Mouse (Mus musculus) T-helper 17 cell (primary cell): ENCODE data around the gene Arl6ip5.

Source experiments
- in situ Hi-C, 2 experiments: fragments of 300-600 bp; cut with MboI, MseI; formaldehyde crosslinking; loops; 1 replicate in 1 of 2; 2 replicates in 1 of 2; pipeline ENCODE4 v1.15.1; 2025; ENCODE audit warnings: high pct_unique_total_duplicates in 2 of 2

Gene Arl6ip5

GRCm38 (mm10) chr6:97222321-97222720 is 11.8 kb downstream of the Arl6ip5 start:
- in situ Hi-C loops = loop anchor here in 1 of 2 experiments (25.0 kb wide), 1 partner anchor 1815 kb away; no protein-coding TSS in a partner anchor

GRCm38 (mm10) chr6:97222931-97223467 is 12.5 kb downstream of the Arl6ip5 start:
- in situ Hi-C loops = loop anchor here in 1 of 2 experiments (25.0 kb wide), 1 partner anchor 1814 kb away; no protein-coding TSS in a partner anchor

GRCm38 (mm10) chr6:97223566-97223965 is 13.1 kb downstream of the Arl6ip5 start:
- in situ Hi-C loops = loop anchor here in 1 of 2 experiments (25.0 kb wide), 1 partner anchor 1814 kb away; no protein-coding TSS in a partner anchor

GRCm38 (mm10) chr6:97224505-97224904 is 14.0 kb downstream of the Arl6ip5 start:
- in situ Hi-C loops = loop anchor here in 1 of 2 experiments (25.0 kb wide), 1 partner anchor 1813 kb away; no protein-coding TSS in a partner anchor

- in situ Hi-C loops = no loop called here
Observed at GRCm38 (mm10) chr6:97226083-97226491, 15.6 kb downstream of the Arl6ip5 start.

GRCm38 (mm10) chr6:97227067-97227847 is 16.8 kb downstream of the Arl6ip5 start:
- in situ Hi-C loops = no loop called here

GRCm38 (mm10) chr6:97234911-97235668 is 24.6 kb downstream of the Arl6ip5 start:
- in situ Hi-C loops = no loop called here

- in situ Hi-C loops = no loop called here
Observed at GRCm38 (mm10) chr6:97236088-97236487, 25.6 kb downstream of the Arl6ip5 start.

- in situ Hi-C loops = no loop called here
Observed at GRCm38 (mm10) chr6:97239360-97239759, 28.9 kb downstream of the Arl6ip5 start.

GRCm38 (mm10) chr6:97240092-97240491 is 29.6 kb downstream of the Arl6ip5 start:
- in situ Hi-C loops = no loop called here

- in situ Hi-C loops = no loop called here
Observed at GRCm38 (mm10) chr6:97242522-97242921, 32.0 kb downstream of the Arl6ip5 start.

GRCm38 (mm10) chr6:97245200-97245599 is 34.7 kb downstream of the Arl6ip5 start:
- in situ Hi-C loops = no loop called here

- in situ Hi-C loops = loop anchor here (5.0 to 25.0 kb wide), 4 partner anchors 166 to 491 kb away; no protein-coding TSS in a partner anchor
Observed at GRCm38 (mm10) chr6:97250966-97251365, 40.5 kb downstream of the Arl6ip5 start.

GRCm38 (mm10) chr6:97252086-97252485 is 41.6 kb downstream of the Arl6ip5 start:
- in situ Hi-C loops = loop anchor here (5.0 to 25.0 kb wide), 4 partner anchors 165 to 490 kb away; no protein-coding TSS in a partner anchor

- in situ Hi-C loops = loop anchor here (5.0 to 25.0 kb wide), 4 partner anchors 165 to 490 kb away; no protein-coding TSS in a partner anchor
Observed at GRCm38 (mm10) chr6:97252711-97253221, 42.3 kb downstream of the Arl6ip5 start, which contains the start of gene Lmod3. Gene Lmod3, minus strand, starts transcription at chr6:97252759.

GRCm38 (mm10) chr6:97258489-97258888 is 48.0 kb downstream of the Arl6ip5 start:
- in situ Hi-C loops = loop anchor here (5.0 to 25.0 kb wide), 3 partner anchors 264 to 479 kb away; no protein-coding TSS in a partner anchor

GRCm38 (mm10) chr6:97259926-97260325 is 49.4 kb downstream of the Arl6ip5 start:
- in situ Hi-C loops = loop anchor here (5.0 to 25.0 kb wide), 3 partner anchors 262 to 477 kb away; no protein-coding TSS in a partner anchor

- in situ Hi-C loops = loop anchor here (25.0 kb wide), 2 partner anchors 425 to 475 kb away; no protein-coding TSS in a partner anchor
Observed at GRCm38 (mm10) chr6:97262229-97262628, 51.7 kb downstream of the Arl6ip5 start.

- in situ Hi-C loops = loop anchor here (25.0 kb wide), 2 partner anchors 426 to 474 kb away; no protein-coding TSS in a partner anchor
Observed at GRCm38 (mm10) chr6:97263750-97264149, 53.3 kb downstream of the Arl6ip5 start.

- in situ Hi-C loops = loop anchor here (5.0 to 25.0 kb wide), 3 partner anchors 252 to 472 kb away; no protein-coding TSS in a partner anchor
Observed at GRCm38 (mm10) chr6:97265240-97265639, 54.8 kb downstream of the Arl6ip5 start.

GRCm38 (mm10) chr6:97265705-97266104 is 55.2 kb downstream of the Arl6ip5 start:
- in situ Hi-C loops = loop anchor here (5.0 to 25.0 kb wide), 3 partner anchors 252 to 472 kb away; no protein-coding TSS in a partner anchor
